Mouse (Mus musculus) bone marrow, adult 2 months (tissue): Measurements from ENCODE around the gene Gm13199.

Experiments
- CTCF ChIP-seq: fragments of 200-500 bp; IDR thresholded peaks from 2 replicates; pipeline ENCODE4 v1.5.1; 2011; ENCODE audit warnings: low read length, control low read depth; ENCODE audit not compliant: control insufficient read depth, insufficient read depth
- POLR2A ChIP-seq: fragments of 200-500 bp; IDR thresholded peaks from 2 replicates; pipeline ENCODE4 v1.6.1; 2011; ENCODE audit warnings: low read depth, mild to moderate bottlenecking, control low read depth, low read length, borderline replicate concordance; ENCODE audit not compliant: control insufficient read depth

DNA sequence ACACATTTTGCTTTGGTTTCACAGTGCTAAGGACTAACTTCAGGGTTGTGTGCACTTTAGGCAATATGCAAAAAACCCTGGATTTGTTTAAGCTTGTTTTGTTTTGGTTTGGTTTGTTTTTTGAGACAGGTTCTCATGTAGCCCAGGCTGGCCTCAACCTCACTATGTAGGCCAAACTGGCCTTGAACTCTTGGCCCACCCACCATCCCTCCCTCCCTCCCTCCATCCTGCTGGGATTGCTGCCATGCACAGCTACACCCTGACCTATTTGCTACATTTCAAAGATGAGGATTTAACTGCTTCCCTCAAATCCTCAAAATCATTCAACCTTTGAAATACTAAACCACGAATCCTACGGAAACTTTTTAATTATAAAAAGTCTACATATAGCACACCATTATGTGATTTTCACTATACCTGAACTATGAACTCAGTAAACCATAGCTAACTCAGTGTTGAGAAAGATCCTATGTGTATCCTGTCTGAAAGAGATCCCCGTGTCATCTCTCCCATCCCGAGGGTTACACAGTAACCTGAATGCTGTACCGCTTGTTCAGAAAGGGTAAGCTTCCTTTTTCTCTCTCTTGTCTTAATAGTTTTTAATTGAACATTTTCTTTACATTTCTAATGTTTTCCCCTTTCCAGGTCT, 37.3 kb downstream of the Gm13199 start:
- no peak for TF ChIP-seq CTCF
- no peak for TF ChIP-seq POLR2A
